Mouse (Mus musculus): ENCODE measurements around the gene 2900026A02Rik.

Gene 2900026A02Rik

DNA sequence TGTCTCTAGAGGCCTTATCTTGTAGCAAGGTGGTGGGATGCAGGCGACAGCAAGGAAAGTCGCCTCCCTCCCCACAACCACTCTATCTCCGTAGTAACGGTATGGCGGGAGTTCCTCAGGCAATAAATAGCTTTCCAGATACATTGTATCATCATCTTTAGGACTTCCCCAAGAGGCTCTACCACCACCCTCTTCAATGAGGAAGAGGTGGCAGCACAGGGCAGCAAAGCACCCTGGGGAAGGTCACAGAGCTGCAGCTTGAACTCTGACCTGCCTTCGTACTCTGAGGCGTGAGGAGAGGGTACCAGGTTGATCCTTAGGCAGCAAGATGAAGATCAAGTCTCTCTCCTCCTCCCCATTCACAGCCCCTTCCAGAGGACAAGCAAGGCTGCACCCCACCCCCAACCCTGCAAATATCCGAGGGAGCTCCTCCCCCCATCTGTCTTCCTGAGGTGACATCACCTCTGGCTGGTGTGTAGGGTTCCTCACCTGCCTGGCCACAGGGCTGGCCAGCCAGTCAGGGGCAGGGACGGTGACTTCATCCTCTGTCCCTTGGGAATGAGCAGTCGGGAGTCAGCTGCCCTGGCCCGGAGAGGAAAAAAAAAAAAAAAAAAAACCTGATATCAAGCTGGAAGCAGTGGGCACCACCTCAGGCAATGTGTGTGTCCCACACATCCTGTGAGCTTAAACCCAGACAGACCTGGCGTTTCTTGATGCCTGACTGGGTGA, 98.5 kb downstream of the 2900026A02Rik start:
- DNase-seq (ENCODE audit: low read depth, low spot score) = no peak

DNA sequence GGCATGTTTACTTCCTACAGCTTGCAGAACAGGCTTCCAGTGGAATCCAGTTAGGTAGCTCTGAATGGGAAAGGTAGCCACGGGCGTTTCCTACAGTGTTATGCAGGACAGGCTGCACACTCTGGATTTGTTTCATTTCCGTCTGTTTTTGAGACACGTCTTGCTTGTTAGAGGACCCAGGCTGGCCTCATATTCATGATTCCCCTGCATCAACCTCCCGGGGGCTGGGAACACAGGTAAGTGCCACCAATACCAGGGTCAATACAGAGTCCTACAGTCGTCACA, 99.5 kb downstream of the 2900026A02Rik start:
- DNase-seq (ENCODE audit: low read depth, low spot score) = no peak

DNA sequence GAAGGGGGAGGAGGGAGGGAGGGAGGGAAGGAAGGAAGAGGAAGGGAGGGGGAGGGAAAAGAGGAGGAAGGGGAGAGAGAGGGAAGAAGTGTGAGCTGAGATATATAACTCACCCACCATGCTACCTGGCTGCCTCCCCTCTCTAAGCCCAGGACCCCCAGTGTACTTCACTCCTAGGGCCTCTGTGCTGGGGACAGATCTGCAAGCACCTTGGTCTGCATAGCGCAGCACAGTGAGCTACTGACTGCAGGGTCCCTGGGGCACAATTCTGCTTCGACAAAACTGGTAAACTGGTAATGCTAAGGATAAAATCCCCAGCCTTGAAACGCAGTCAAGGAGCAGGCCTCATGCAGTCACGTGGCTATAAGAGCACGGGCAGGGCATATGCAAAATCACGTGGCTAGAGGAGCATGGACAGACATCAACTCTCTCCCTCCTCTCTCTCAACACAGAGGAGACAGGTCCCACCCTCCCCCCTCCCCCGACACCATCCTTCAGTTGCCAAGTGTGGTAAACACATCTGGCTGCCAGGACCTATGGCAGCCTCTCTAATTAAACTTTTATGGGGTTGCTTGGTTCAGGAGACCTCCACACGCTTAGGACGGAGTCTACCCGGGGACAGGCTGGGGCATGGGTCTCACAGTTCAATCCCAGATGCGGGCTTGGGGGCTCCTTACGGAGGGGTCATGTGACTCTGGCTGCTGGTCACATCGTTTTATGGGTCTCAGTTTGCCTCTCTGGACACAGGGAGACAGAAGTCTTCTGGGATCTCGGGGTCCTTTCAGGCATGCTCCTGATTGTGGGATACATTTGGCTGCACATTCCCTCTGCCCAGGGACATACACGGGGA, 100.1 kb downstream of the 2900026A02Rik start:
- DNase-seq (ENCODE audit: low read depth, low spot score) = no peak

DNA sequence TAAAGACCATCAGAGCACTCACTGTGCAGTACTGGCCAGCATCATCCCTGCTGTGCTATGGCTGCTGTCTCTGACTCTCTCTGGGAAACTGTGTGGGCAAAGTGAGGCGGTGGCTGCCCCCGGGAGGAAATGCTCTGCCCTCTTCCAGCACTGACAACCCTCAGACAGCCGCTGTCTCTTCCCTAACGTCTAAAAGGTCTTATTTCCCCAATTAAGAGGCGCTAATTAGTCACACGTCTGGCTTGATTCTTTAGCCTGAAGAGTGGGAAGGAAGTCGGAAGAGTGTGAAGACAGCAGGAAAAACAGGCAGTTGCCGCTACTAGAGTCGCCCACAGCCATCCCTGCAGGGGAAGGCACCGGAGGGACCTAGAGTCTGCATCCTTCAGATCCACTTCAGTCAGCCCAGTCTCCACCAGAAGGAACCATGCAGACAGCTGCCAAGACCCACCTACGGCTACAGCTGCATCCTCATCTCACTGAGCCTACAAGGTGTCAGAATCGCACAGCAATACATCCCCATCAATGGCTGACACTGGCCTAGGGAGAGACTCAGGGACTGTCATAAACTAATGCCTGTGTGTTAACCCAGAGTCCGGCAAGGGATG, 101.1 kb downstream of the 2900026A02Rik start:
- no peak for DNase-seq (ENCODE audit: low read depth, low spot score)

DNA sequence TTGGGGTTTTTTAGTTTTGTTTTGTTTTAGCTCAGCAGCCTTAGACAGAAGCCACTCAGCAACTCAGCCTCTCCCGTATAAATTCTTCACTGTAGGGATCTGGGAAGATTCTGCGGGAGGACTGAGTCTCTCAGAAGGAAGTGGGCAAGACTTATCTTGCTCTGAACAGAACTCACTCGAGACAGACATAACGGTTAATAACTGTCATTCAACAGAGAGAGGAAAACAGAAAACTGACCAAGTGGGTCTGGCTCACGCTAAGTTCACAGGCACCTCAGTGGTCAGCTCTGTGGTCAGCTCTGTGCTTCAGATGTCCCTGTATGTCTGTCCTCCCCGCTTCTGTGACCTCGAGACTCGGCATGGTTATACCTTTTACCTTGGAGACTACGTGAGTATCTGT, 101.7 kb downstream of the 2900026A02Rik start:
- no peak for DNase-seq (ENCODE audit: low read depth, low spot score)

DNA sequence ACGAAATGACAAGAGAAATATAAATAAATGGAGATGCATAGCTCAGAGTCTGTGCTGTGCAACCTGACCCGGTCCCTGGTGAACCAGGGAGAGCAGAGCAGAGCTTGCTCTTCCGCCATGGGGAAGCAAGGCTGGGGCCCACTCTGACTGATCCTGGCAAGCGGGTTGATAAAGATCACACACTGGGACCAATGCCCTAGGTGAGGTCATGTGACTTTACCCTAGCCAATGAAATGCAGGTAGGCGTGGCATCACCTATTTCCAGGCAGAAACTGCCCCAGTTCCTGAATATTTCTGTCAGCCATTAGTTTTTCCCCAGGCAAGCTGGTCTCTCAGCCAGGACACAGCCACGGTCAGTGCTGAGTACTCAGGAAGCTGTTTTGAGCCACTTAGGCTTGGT, 102.3 kb downstream of the 2900026A02Rik start:
- DNase-seq (ENCODE audit: low read depth, low spot score) = peak; percentile 39

DNA sequence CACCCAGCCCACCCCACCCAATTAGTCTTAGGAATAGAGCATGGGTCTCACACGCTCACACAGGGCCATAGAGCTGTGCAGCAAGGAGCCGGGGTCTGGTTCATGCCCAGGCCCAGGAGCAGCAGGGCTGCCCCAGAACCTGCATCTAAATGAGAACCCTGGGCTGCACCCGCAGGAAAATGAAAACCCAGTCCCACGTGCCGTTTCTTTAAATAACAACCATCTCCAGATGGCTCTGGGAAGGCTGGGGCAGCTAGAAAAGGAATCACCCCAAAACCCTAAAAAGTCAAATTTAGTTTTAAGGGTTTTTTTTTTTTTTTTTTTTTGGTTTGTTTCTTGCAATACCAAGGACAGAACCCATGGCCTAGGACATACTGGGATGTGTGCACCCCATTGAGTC, 103.7 kb downstream of the 2900026A02Rik start:
- DNase-seq (ENCODE audit: low read depth, low spot score) = no peak

DNA sequence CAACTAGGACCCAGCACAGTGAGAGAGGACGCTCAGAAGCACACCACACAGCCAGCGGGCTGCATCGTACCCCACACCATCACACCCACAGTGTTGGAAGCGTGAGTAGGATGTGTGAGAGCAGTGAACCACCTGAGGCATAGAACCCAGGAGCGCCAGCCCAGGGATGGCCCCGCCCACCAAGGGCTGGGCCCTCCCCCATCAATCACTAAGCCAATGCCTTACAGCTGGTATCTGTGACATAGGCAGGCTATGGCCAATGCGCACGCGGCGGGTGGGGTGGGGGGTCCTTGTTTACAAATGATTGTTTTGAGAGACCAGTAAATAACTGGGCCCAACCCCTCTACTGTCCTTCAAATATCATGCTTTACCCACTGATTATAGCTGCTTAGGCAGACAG, 105.1 kb downstream of the 2900026A02Rik start:
- no peak for DNase-seq (ENCODE audit: low read depth, low spot score)

DNA sequence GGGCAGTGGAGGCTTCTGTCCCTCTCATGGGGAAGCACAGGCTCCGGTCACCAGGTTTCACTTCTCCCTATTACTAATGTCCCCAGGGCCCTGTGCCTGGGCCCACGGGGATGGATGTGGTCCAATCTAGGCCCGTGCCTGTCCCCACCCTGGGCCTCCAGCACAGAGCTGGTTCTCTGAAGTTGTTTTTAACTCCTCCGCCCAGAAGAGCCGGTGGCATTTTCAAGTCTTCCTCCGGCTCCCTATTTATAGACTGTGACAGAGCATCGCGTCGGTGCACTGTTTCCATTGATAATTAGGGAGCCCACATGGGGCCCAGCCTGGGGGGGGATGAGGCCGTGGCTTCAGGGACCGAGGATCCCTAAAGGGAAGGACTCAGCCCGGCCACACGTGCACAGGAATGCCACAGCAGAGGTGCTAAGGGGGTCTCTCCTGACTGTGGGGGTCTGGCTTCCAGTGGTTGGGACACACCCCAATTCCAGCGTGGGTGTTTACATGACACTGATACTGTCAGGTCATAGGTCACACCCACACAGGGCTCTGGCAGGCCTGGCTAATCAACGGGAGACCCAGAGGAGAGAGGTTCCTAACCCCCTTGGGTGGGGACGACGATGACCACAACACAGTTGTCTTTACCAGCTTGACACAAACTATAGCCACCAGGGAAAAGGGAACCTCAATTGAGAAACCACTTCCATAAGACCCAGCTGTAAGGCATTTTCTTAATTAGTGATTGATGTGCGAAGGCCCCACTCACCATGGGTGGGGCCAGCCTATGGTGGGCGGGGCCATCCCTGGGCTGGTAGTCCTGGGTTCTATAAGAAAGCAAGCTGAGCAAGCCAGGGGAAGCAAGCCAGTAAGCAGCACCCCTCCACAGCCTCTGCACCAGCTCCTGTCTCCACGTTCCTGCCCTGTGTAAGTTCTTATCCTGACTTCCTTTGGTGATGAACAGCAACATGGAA, 106.5 kb downstream of the 2900026A02Rik start:
- DNase-seq (ENCODE audit: low read depth, low spot score) = peak; percentile 49

DNA sequence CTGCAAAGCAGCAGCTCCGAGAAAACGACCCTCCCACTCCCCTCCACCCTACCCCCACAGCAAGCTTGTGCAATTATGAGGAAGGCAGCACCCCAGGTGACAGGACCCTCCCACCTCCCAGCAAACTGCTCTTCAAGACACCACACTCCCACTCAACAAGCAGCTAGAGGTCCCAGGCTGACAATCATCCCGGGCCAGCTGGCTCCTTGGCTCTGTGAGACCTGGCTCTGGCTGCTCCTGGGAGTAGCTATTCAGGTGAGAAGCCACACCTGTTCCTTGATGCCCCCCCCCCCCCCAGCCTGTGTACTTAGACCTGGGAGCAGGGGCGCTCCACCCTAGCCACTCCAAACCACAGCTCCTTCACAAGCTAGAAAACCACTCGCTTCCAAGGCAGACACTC, 107.9 kb downstream of the 2900026A02Rik start:
- no peak for DNase-seq (ENCODE audit: low read depth, low spot score)

DNA sequence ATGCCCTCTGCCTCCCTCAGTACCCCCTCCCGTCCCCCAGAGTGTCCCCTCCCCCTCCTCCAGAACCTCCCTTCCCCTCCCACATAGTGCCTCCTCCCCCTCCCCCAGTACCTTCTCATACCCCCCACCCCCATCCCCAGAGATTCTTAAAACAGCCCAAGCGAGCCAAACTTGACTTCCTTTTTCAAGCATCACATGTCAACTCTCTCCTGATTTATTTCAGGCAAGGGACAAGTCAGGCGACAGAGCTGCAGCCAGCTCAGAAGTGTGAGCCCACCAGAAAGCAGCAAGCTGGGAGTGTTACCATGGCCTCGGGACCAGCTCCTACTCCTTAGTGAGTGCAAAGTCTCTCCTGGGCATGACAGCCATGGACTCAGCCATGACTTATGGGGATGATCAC, 109.7 kb downstream of the 2900026A02Rik start:
- DNase-seq (ENCODE audit: low read depth, low spot score) = no peak

DNA sequence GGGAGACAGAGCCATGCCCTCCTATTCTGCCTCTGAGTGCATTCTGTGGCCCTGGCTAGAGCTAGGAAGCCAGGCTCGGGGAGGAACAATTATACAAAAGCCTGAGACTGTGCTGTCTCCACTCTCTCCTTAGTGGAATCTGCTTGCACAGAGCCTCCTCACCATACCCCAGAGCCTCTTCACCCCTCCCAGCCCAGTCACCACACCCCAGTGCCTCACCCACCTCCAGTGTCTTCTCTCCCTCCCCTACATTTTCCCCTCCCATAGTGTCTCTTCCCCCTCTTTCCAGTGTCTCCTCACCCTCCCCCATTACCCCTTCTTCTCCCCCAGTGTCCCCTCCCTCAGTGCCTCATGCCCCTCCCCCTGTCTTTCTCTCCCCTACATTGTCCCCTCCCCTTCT, 110.1 kb downstream of the 2900026A02Rik start:
- no peak for DNase-seq (ENCODE audit: low read depth, low spot score)

DNA sequence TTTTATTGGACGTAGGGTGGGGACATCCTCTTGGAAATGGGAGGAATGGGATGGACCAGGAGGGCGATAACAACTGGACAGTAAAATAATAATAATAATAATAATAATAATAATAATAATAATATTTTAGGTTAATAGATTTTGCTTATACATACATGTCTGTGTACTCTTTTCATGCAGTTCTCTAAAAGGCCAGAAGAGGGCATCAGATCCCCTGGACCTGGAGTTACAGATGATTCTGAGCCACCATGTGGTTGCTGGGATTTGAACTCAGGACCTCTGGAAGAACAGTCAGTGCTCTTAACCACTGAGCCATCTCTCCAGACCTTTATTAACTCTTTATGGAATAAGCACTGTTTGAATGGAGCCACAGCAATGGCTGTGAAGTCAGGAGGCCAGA, 111.4 kb downstream of the 2900026A02Rik start:
- DNase-seq (ENCODE audit: low read depth, low spot score) = peak; percentile 62

DNA sequence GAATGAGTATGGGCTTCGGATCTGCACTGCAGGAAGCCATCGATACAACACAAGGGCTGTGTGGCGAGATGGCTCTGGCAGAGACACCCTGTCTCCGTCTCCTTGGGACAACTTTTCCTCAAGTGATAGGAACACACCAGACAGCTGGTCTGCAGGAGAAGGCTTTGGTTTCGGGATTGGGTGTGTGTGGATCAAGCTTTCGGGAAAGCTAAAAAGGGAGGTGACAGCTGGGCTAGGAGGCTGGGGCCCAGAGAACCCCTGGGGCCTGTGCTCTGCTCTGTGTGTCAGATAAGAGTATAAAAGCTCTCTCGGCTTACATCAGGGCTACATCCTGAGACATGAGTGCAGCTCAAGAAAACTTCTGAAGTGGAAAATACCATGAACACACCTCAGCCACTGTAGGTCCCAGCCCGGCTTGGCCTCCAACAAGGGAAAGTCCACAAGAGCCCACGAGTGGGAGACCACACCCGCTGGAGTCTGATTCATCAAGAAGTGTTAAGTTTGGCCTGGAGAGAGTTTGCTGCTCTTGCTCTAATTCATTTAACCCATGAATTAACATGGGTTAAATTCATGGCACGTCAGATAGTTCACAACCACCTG, 112.8 kb downstream of the 2900026A02Rik start:
- peak; percentile 32 for DNase-seq (ENCODE audit: low read depth, low spot score)

DNA sequence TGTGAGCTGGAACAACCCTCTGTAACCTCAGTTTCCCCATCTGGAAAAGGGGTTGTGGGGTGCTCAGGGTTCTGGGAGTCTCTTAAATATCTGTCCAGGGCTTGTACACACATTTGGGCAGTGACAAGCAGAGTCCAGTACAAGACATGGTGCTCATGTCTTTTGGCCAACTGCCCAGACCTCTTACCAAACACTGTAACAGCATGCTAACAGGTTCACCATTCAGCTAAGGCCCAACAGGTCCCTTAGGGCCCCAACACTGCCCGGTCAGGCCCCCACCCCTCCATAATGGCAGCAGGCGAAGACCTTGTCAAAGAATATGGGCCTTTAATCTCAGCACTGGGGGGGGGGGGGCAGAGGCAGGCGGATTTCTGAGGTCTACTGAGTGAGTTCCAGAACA, 113.3 kb downstream of the 2900026A02Rik start:
- DNase-seq (ENCODE audit: low read depth, low spot score) = no peak

DNA sequence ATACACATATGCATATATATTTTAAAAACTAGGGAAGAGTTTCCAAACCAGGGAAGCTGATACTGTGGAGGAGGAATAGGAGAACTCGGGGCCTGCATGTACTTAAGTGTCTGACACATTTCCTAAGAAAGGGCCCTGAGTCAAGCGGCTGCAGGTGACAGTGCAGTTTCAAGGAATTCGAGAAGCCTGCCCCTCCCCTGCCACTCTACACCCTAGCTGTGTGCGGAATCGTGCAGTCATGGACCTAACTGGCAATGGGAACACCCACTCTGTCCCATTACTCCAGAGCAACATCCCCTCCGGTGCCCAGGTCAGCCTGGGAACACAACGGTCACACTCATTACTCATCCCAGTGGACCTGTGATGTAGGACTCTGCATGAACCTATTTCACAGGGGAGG, 114.4 kb downstream of the 2900026A02Rik start:
- DNase-seq (ENCODE audit: low read depth, low spot score) = no peak

DNA sequence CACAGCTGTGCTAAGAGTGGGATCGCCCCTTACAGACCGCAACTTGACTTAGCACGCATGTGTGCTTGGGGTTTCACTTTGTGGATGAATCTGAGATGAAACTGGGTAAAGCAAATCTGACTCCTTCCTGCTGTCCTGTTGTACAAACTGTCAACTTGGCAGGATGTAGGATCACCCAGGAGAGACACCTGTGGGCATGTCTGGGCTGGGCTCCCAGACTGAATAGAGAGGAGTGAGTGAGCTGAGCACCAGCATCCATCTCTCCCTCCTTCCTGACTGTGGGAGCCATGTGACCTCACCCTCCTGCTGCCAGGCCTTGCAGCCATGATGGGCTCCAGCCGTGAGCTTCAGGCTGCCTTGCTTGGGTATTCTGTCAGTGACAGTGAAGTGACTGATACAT, 115.6 kb downstream of the 2900026A02Rik start:
- DNase-seq (ENCODE audit: low read depth, low spot score) = no peak

DNA sequence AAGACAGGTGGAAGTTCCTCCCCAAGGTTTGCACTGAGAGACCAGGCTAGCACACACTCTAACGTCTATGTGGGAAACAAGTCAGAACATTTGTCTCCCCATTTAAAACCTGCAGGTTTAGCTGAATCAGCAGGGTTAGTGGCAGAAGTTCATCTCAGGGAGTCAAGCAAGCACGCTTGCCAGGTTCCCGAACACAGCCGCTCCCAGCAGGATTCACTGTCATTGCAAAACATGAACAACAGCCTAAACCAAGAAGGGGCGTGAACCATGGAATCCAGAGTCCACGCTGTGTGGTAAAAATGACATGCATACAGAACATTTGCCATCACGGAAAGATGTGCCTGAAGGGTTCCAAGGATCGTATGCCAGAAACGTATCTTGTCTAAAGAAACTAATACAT, 116.0 kb downstream of the 2900026A02Rik start:
- DNase-seq (ENCODE audit: low read depth, low spot score) = no peak

DNA sequence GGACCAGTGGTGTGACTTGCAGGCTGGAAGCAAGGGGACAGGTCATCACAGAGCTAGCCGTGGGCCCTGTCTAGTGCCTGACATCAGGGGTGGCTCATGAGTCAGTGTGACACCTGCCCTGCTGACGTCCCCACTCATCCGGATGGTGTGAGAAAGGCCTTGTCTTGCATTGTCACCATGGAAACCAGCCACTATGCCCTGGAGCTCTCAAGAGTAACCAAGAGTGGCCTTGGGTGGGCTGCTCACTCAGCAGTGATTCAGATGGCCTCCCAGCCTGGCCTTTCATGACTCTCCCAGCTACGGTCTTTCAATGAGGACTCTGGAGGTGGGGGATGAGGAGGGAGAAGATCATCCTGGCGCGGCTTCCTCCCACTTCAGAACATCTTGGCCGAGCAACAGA, 118.6 kb downstream of the 2900026A02Rik start:
- DNase-seq (ENCODE audit: low read depth, low spot score) = no peak

DNA sequence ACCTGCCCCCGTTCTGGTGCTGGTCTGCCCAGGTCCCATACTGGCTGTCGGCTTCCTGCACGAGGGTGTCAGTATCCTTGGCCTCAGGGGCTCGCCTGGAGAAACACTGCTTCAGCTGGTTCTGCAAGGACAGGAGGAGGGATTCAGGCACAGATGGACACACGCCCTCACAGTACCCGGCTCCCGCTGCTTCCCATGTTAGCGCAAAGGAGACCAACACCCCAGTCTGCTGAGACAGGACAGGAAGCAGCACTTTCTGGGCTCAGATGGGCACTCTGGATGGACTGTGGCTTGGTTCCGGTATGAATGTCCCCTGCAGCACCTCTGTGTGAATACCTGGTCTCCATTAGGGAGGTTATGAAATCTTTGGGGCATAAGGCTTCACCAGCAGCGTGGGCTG, 119.6 kb downstream of the 2900026A02Rik start:
- DNase-seq (ENCODE audit: low read depth, low spot score) = no peak

DNA sequence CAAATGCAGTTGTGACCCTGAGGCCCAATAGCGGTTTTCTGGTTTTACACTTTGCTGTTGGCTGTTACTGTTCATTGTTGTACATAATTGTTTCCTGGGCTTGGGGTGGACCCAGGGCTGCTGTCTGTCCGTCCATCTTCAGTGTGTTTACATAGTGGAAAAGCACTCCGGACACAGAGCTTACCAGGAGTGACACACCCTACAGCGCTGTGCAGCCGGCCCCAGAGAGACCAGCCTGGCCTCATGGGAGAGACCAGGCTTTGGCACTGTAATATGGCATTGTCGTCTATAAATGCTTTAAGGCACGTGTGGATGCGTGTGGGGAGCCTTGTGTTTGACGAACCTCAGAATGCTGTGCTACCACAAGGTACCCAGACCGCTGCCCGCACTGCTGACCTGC, 120.6 kb downstream of the 2900026A02Rik start:
- DNase-seq (ENCODE audit: low read depth, low spot score) = no peak
